Mouse (Mus musculus): ENCODE data around the gene Acsf3.

GRCm38 (mm10) chr8:122745022-122745749, 30.1 kb upstream of the Acsf3 start:
- no peak for TF ChIP-seq CTCF (IDR thresholded peaks at IDR 0.05; ENCODE audit: borderline replicate concordance, insufficient read depth, low read length)
- no peak for TF ChIP-seq POLR2A (IDR thresholded peaks at IDR 0.05; ENCODE audit: low read depth, low read length)
